Mouse (Mus musculus): ENCODE results near the gene Nkain1. TPM values are rescaled to one million over a fixed set of nuclear protein-coding genes. Genes with fewer than 3 reads are reported as not detected.

Gene Nkain1
- polyA plus RNA-seq (2017; shearing (Covaris generic)) = not detected

GRCm38 (mm10) chr4:130574048-130574413 lies at the start of gene Nkain1:
Gene Nkain1, minus strand, starts transcription at chr4:130574173.

Other genes with a start within 250 kb of the Nkain1 start
- gene Zcchc17, start 214.2 kb downstream of the Nkain1 start, polyA plus RNA-seq (2017; shearing (Covaris generic)) = 67.0 TPM
- gene Snrnp40, start 214.0 kb downstream of the Nkain1 start, polyA plus RNA-seq (2017; shearing (Covaris generic)) = 129 TPM
- gene Pum1, start 89.1 kb upstream of the Nkain1 start, polyA plus RNA-seq (2017; shearing (Covaris generic)) = 86.9 TPM
- 8.8 TPM for gene Sdc3, start 218.4 kb upstream of the Nkain1 start, polyA plus RNA-seq (2017; shearing (Covaris generic))

Data from CD4-positive, CD25-positive, alpha-beta regulatory T cell (primary cell).